Mouse (Mus musculus): ENCODE measurements around the gene Ccl26.
"Not testable (repeated sequence)": the region's sequence is repeated elsewhere in the genome, so short reads cannot be mapped to it uniquely, and the experiment has no call there.

The Ccl26 gene

DNA sequence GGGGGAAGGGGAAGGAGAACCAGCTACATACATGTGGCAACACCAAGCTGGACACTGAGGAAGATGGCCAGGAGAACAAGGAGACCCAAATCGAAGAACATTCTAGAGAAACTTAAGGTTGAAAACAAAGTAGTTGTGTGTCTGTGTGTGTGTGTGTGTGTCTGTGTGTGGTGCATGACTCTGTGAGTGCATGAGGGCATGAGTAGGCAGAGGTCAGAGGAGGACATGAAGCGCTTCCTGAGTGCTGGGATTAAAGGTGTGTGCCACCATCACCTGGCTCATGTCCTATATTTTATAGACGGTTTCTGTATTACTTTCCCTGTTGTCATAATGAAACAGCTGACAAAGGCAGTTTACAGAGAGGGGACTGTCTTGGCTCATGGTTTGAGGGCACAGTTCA lies at the start of gene Ccl26:
Ccl26 (minus strand) TSS at position 101 of the 400 bp plus-strand sequence.
- DNase-seq (ENCODE audit: low read depth): no peak

- DNase-seq (ENCODE audit: low read depth): no peak
Observed at GRCm38 (mm10) chr5:135609794-135610193, 46.4 kb upstream of the Ccl26 start.

- DNase-seq (ENCODE audit: low read depth): no peak
Observed at GRCm38 (mm10) chr5:135607581-135607980, 44.2 kb upstream of the Ccl26 start.

DNA sequence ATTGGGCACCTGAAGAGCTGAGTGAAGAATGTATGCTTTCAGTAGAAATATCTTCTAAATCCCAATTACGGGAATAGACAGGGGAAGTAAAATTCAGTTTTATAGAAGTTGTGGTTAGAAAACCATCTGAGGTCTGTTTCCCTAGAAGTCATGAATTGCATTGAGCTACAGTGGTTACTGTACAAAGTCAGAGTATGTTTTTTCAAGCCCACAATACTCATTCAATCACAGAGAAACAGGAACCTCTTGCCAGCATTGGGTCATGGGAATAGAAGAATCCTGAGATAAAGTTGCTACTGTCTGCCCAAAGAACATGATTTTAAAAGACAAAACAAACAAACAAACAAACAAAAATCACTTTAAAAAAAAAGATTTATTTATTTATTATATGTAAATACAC lies 43.3 kb upstream of the Ccl26 start:
- DNase-seq (ENCODE audit: low read depth): not testable (repeated sequence)

- not testable (repeated sequence) for DNase-seq (ENCODE audit: low read depth)
Observed at GRCm38 (mm10) chr5:135604643-135605042, 41.3 kb upstream of the Ccl26 start.

DNA sequence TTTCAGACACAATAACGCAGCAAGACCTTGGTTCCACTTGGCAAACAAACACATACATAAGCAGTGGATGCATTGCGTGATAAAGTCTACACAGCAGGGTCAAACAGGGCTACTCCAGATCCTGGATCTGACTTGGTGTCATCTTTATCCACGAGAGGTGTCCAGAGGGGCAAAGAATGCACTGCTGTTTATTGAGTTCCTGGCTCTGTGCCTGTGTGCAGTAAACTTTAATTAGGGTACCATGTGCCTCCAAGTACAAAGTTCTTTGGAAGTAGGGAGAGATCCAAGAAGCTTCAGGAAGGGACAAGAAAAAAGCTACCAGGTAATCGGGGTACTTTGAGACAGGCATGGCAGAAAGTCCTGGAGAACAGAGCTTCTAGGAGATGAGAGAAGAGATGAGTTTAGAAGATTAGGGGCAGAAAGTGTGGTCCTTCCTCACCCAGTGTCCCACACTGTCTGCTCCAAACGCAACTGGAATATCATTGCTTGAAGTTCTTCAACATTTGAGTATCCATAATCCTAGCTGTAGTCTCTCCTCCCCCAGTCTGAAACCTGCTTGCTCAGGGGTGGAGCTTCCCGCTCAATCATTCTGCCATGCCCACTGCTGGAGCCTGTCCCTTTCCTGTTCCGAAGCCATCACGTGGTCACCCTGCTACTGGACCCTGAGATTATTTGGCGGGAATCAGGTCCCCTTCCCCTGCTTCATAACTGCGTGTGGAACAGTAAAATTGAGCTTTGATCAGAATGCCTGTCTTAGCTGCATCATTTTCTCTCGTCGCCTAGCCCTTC lies 26.8 kb upstream of the Ccl26 start:
- DNase-seq (ENCODE audit: low read depth): no peak

- DNase-seq (ENCODE audit: low read depth): no peak
Observed at GRCm38 (mm10) chr5:135587764-135588163, 24.4 kb upstream of the Ccl26 start.

- DNase-seq (ENCODE audit: low read depth): no peak
Observed at GRCm38 (mm10) chr5:135585691-135586090, 22.3 kb upstream of the Ccl26 start.

GRCm38 (mm10) chr5:135582330-135582729 lies 19.0 kb upstream of the Ccl26 start:
- DNase-seq (ENCODE audit: low read depth): peak; percentile 52

DNA sequence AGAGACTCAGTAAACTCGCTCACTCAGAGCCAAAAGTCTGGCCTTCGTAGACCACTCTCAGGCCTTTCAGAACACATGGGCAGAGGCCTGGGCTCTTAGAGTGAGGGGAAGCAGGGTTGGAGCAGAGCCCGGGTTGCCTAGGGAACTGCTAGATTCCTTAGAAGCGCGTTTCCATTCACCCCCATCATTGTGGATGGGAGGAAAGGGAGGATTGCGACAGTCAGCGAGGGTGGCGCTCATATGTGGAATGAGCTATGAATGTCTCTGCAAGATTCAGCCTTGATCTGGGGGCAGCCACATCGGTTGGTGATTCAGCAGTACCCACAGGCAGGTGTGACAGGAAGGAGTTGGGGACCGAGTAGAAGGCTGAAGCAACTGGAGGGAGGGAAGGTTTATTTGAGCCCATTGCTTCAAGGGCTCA lies 16.0 kb upstream of the Ccl26 start:
- peak; percentile 22 for DNase-seq (ENCODE audit: low read depth)

- DNase-seq (ENCODE audit: low read depth): no peak
Observed at GRCm38 (mm10) chr5:135576055-135576454, 12.7 kb upstream of the Ccl26 start.

- no peak for DNase-seq (ENCODE audit: low read depth)
Observed at GRCm38 (mm10) chr5:135573006-135573405, 9.6 kb upstream of the Ccl26 start, which contains the start of gene Ccl24. TSS of gene Ccl24 (minus strand) at chr5:135573049.

GRCm38 (mm10) chr5:135568698-135569097 lies 5.3 kb upstream of the Ccl26 start:
- DNase-seq (ENCODE audit: low read depth): peak; percentile 32

DNA sequence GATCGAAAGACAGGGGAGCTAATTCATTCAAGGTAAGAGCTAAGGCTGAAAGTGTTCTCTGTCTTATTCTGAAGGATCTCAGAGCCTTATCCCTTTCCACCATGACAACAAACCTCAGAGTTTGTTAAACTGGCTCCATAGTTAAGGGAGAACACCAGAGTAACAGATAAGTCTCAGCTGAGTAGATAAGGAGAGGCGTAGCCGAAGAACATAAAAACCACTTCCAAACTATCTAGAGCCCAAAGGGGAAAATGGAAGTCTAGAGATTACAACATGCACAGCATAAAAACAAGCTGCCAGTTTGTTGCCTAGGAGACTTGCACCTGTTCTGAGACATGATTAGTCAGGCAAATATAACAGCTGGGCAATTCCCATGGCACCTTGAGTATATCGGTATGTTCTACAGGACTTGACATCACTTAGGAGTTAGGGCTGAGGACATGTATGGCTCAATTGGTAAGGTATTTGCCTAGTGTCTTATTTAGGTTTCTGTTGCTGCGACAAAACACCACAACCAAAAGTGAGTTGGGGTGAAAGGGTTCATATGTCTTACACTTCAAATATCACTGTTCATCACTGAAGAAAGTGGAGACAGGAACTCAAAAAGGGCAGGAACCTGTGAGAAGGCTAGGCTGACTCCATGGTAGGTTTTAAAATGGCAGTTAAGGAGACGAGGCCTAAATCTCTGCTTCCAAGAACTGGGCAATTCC lies 4.3 kb upstream of the Ccl26 start:
- no peak for DNase-seq (ENCODE audit: low read depth)

GRCm38 (mm10) chr5:135557671-135558070 lies 5.7 kb downstream of the Ccl26 start:
- DNase-seq (ENCODE audit: low read depth): no peak

- DNase-seq (ENCODE audit: low read depth): no peak
Observed at GRCm38 (mm10) chr5:135557051-135557450, 6.3 kb downstream of the Ccl26 start.

GRCm38 (mm10) chr5:135556259-135556658 lies 7.1 kb downstream of the Ccl26 start:
- DNase-seq (ENCODE audit: low read depth): no peak

- DNase-seq (ENCODE audit: low read depth): no peak
Observed at GRCm38 (mm10) chr5:135551591-135551990, 11.8 kb downstream of the Ccl26 start.

GRCm38 (mm10) chr5:135550910-135551309 lies 12.5 kb downstream of the Ccl26 start:
- peak; percentile 77 for DNase-seq (ENCODE audit: low read depth)

- DNase-seq (ENCODE audit: low read depth): no peak
Observed at GRCm38 (mm10) chr5:135547990-135548389, 15.4 kb downstream of the Ccl26 start.

GRCm38 (mm10) chr5:135544865-135545797 lies 18.2 kb downstream of the Ccl26 start, which contains the start of gene Hip1:
TSS of gene Hip1 (minus strand) at chr5:135545120.
- DNase-seq (ENCODE audit: low read depth): peak; percentile 99

DNA sequence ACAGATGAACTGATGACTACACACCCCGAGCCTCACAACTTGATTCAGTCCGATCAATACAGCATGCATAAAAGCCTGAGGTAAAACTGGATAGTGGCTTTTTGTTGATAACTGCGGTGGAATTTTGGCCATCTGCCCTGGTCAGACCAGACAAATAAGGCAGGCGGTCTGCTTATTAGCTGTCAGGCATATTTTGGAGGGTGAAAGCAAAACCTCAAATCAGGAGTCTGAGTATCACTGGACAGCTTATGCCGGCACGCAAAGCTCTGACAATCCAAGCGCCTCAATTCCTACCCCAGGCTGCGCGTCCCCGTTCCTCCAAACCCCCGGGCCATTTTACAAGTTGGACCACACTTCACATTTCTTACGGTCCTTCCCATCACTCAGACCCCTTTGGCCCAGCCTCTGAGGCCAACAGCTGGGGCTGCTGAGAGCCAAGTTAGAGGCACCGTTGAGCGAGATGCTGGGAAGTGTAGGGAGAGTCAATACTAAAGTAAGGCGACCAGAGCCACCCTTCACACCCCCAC lies 19.3 kb downstream of the Ccl26 start:
- DNase-seq (ENCODE audit: low read depth): peak; percentile 73
